Mouse (Mus musculus) adrenal gland, adult 18-20 months (tissue): ENCODE data around the gene Plau. TPM values are rescaled to one million over a fixed set of nuclear protein-coding genes. Genes with fewer than 3 reads are reported as not detected.
A peak's percentile ranks its signal among the peaks of the same experiment; 100 is the strongest.

Experiments
- DNase-seq, 2 experiments: peaks; one replicate each; pipeline ENCODE4 v3.0.0; 2021 to 2022; ENCODE audit warnings: low spot score in 2 of 2
- total RNA-seq, 2 experiments: library from RNA; stranded (reverse); gene quantifications; 1 replicate in 1 of 2; 2 replicates in 1 of 2; pipeline ENCODE4 v1.2.3; 2021

Gene Plau
- total RNA-seq, 2 experiments from 2014 or later: 20.9 to 29.8 TPM

- peak; percentile 82 to 87 for DNase-seq
Observed at GRCm38 (mm10) chr14:20804964-20805672, 31.3 kb upstream of the Plau start.

GRCm38 (mm10) chr14:20806116-20806840 is 30.2 kb upstream of the Plau start:
- DNase-seq: no peak

- no peak for DNase-seq
Observed at GRCm38 (mm10) chr14:20809349-20809748, 27.1 kb upstream of the Plau start.

GRCm38 (mm10) chr14:20809820-20810219 is 26.6 kb upstream of the Plau start:
- no peak for DNase-seq

- no peak for DNase-seq
Observed at GRCm38 (mm10) chr14:20811236-20811635, 25.2 kb upstream of the Plau start.

- DNase-seq: no peak
Observed at GRCm38 (mm10) chr14:20811779-20812406, 24.6 kb upstream of the Plau start.

- DNase-seq: no peak
Observed at GRCm38 (mm10) chr14:20815448-20815847, 21.0 kb upstream of the Plau start.

GRCm38 (mm10) chr14:20824517-20824916 is 11.9 kb upstream of the Plau start:
- no peak for DNase-seq

- DNase-seq: no peak
Observed at GRCm38 (mm10) chr14:20825516-20825915, 10.9 kb upstream of the Plau start.

GRCm38 (mm10) chr14:20827061-20827460 is 9.4 kb upstream of the Plau start:
- no peak for DNase-seq

GRCm38 (mm10) chr14:20827491-20827890 is 9.0 kb upstream of the Plau start:
- DNase-seq: no peak

GRCm38 (mm10) chr14:20828524-20828923 is 7.9 kb upstream of the Plau start:
- no peak for DNase-seq

GRCm38 (mm10) chr14:20829523-20830366 is 6.7 kb upstream of the Plau start:
- no peak for DNase-seq

- DNase-seq: no peak
Observed at GRCm38 (mm10) chr14:20831141-20831910, 5.1 kb upstream of the Plau start.

GRCm38 (mm10) chr14:20831915-20832314 is 4.5 kb upstream of the Plau start:
- no peak for DNase-seq

- DNase-seq: no peak
Observed at GRCm38 (mm10) chr14:20833525-20833924, 2.9 kb upstream of the Plau start.

GRCm38 (mm10) chr14:20834136-20834535 is 2.3 kb upstream of the Plau start:
- no peak for DNase-seq

- DNase-seq: peak in 1 of 2 experiments; percentile 21
Observed at GRCm38 (mm10) chr14:20836905-20837376, 481 bp downstream of the Plau start.

- DNase-seq: no peak
Observed at GRCm38 (mm10) chr14:20837681-20838080, 1.2 kb downstream of the Plau start.

GRCm38 (mm10) chr14:20841526-20841925 is 5.1 kb downstream of the Plau start:
- DNase-seq: no peak
